Mouse (Mus musculus): ENCODE measurements at regions not wholly inside any gene's neighbourhood (a gene's known extent, or its start where the extent isn't known, plus 50 kb on each side); places are given as distances from the start of the nearest gene placed in this dataset.
A peak's percentile ranks its signal among the peaks of the same experiment; 100 is the strongest.

GRCm38 (mm10) chr1:56453756-56454155 is 183.5 kb downstream of the Hsfy2 start:
- no peak for DNase-seq (ENCODE audit: low spot score)

DNA sequence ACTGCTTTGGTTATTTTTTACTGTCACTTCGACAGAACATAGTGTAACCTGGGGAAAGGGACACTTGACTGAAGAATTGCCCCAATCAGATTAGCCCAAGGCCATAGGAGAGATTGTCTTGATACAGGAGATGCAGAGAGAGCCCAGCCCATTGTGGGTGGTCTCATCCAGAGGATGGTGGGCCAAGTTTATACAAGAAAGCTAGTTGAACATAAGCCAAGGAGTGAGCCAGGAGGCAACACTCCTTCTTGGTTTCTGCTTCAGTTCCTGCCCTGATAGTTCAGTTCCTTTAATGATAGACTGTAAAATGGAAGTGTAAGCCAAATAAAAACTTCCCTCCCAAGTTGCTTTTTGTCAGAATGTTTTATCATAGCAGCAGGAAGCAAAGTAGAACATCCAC is 194.4 kb downstream of the Hsfy2 start:
- no peak for DNase-seq (ENCODE audit: low spot score)

GRCm38 (mm10) chr1:56406786-56407185 is 230.4 kb downstream of the Hsfy2 start:
- no peak for DNase-seq (ENCODE audit: low spot score)

GRCm38 (mm10) chr1:56403351-56403750 is 233.9 kb downstream of the Hsfy2 start:
- no peak for DNase-seq (ENCODE audit: low spot score)

- DNase-seq (ENCODE audit: low spot score), result no peak
Measured at GRCm38 (mm10) chr1:56395832-56396231, 241.4 kb downstream of the Hsfy2 start.

GRCm38 (mm10) chr1:56387086-56387485 is 250.1 kb downstream of the Hsfy2 start:
- DNase-seq (ENCODE audit: low spot score), result no peak

DNA sequence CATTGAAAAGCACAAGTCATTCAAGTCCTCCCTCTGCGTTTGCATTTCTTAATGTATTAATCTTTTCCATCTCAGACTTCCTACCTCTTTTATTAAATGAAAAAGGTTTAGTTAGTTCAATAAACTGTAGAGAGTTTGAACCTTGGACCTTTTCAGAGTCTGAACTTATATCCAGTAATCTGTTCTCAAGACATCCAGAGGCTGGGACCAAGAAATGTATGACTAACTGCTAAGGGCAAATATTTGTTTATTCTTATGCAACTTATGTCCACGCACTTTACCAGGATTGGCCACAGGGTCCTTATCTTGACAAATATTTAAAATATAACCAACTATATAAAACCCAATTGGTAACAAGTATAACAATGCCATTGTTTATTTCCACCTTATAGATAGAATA is 270.9 kb downstream of the Hsfy2 start:
- DNase-seq (ENCODE audit: low spot score), result no peak

DNA sequence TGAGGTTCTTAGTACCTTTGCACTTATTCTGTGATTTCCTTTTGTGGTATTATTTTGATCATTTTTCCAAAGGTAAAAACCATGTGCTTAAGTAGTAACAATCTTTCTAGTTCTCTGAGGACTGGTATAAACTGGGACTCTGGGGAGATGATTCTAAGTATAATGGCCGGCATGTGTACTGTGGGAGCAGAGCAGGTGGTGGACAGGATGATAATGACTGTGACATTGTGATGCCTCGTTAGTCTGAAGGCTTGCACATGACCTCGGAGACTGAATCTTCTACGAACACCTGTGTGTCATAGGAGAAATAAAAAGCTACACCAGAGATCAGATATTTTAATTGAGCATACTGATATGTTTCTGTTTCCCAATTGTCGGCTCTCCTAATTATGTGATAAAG is 276.4 kb downstream of the Hsfy2 start:
- no peak for DNase-seq (ENCODE audit: low spot score)

- no peak for DNase-seq (ENCODE audit: low spot score)
Measured at GRCm38 (mm10) chr1:56346638-56347037, 290.6 kb downstream of the Hsfy2 start.

- no peak for DNase-seq (ENCODE audit: low spot score)
Measured at GRCm38 (mm10) chr1:56344952-56345351, 292.3 kb downstream of the Hsfy2 start.

DNA sequence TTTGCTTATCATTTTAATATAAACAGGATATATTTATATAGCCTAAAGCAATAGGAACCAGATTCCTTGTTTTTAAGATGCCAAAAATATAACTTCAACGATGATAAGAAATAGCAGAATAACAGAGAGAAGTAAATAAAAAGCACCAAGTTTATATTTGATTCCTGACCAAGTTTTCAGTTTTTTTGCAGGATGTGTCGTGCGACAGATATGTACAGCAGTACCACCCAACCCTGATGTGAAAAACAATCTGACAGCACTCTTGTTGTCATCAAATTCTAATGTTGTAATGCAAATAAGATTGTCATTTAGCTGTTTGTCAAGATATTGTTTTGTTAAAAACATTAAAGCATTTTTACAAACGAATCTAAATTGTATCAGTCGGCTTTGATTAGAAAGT is 309.9 kb downstream of the Hsfy2 start:
- no peak for DNase-seq (ENCODE audit: low spot score)

DNA sequence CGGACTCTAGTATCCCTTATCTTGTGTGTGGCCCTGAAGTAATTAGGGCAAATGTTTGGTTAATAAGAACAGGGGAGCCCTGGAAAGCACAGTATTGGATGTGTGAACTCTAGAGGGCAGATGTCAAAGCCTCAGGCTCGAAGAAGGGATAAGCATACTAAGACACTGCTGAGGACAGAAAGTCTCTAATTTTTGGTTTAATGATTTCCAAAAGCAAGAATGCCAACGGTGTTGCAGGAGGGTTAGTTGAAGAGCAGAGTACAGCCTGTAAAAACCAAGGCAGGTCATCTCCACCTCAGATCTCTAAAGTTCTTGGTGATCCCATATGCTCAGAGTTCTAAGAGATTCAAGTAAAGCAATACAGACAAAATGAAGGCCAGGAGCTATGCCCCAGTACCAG is 328.6 kb downstream of the Hsfy2 start:
- no peak for DNase-seq (ENCODE audit: low spot score)

GRCm38 (mm10) chr1:56294391-56294790 is 342.8 kb downstream of the Hsfy2 start:
- no peak for DNase-seq (ENCODE audit: low spot score)

GRCm38 (mm10) chr1:56289748-56290147 is 347.5 kb downstream of the Hsfy2 start:
- peak; percentile 8 for DNase-seq (ENCODE audit: low spot score)

DNA sequence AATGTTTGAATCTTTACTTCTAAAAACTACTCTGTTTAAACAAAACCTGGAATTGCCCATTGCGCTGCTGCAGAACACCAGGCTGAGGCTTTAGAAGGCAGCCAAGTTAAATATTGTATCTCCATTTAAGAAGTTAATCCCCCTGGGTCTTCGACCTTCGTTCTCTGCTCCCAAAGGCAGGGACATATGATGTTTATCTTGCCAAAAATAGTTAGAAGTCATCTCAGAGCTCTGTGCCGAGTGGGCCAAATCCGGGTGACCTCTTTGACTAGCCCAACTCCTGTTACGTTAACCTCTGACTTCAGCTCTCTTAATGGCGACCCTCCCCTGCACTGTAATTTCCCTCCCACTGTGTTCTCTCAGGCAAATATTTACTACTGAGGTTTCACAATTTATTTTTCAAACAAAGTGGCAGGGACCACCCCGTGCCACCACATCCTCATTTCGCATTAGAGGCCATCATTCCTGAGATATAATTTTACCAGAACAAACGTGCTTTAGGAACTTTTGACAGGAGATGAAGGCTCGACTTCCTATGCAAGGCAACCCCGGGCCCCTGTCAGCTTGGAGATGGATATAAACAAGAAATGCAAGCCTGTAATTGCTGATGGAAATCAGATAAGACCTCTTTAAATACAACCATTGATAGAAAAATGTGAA is 350.7 kb downstream of the Hsfy2 start:
- DNase-seq (ENCODE audit: low spot score), result no peak

DNA sequence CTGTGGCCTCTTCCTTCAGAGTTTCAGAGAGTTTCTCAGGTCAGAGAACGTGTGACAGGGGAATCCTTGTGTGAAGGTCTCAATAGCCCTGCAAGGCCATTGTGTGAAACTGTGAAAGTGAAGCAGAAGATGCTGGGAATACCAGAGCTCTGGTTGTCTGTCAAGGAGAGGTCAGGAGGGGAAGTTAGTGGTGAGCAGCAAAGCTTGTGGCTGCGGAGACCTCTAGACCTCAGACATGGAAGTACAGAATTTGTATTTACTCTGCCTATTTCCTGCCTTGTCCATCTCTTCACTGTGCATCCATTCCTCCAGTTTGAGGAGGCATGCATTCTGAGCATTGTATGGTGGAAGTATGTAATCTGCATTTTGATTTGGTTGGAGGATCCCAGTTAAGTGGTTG is 375.5 kb downstream of the Hsfy2 start:
- no peak for DNase-seq (ENCODE audit: low spot score)

DNA sequence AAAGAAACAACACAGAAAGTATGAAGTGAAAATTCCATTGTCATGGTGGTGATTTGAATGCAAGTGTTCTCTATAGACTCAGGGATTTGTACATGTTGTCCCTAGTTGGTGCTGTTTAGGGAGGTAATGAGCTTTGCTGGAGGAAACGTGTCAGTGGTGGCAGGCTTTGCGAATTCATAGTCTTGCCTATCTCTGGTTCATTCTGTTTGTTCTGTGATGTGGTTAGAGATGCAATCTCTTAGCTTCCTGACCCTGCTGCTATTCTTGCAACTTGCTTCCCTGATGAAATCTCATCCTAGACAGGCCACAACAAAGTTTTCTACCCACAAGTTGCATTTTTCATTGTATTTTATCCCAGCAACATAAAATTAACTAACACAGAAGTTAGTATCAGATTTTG is 376.5 kb downstream of the Hsfy2 start:
- DNase-seq (ENCODE audit: low spot score), result no peak

GRCm38 (mm10) chr1:56256839-56257490 is 380.3 kb downstream of the Hsfy2 start:
- no peak for DNase-seq (ENCODE audit: low spot score)

GRCm38 (mm10) chr1:56239686-56240085 is 397.5 kb downstream of the Hsfy2 start:
- no peak for DNase-seq (ENCODE audit: low spot score)

GRCm38 (mm10) chr1:56226314-56227008 is 410.8 kb downstream of the Hsfy2 start:
- no peak for DNase-seq (ENCODE audit: low spot score)

- DNase-seq (ENCODE audit: low spot score), result no peak
Measured at GRCm38 (mm10) chr1:56219700-56220099, 417.5 kb downstream of the Hsfy2 start.

GRCm38 (mm10) chr1:56210712-56211371 is 426.4 kb downstream of the Hsfy2 start:
- DNase-seq (ENCODE audit: low spot score), result no peak

Data from heart, adult 8-10 months (tissue).